Mouse (Mus musculus) lung, adult 2 months (tissue): ENCODE data around the gene Ddit4. TPM values are rescaled to one million over a fixed set of nuclear protein-coding genes. Genes with fewer than 3 reads are reported as not detected.
A peak's percentile ranks its signal among the peaks of the same experiment; 100 is the strongest.

Experiments used
- DNase-seq: peaks from one replicate; pipeline ENCODE4 v3.0.0; 2022
- H3K4me1 ChIP-seq: fragments of 200-500 bp; 2 replicates; pipeline ENCODE4 v1.6.1; 2011; ENCODE audit warnings: low read length; ENCODE audit not compliant: control insufficient read depth, insufficient read depth
- H3K4me3 ChIP-seq: fragments of 200-500 bp; replicated peaks from 2 replicates; pipeline ENCODE3; 2011; ENCODE audit warnings: low read depth, mild to moderate bottlenecking, control low read depth, low read length; ENCODE audit errors: extremely low read depth
- CTCF ChIP-seq: fragments of 200-500 bp; IDR thresholded peaks from 2 replicates; pipeline ENCODE4 v1.5.1; 2011; ENCODE audit warnings: mild to moderate bottlenecking, low read length, control low read depth; ENCODE audit not compliant: insufficient read depth
- POLR2A ChIP-seq: fragments of 200-500 bp; IDR thresholded peaks from 2 replicates; pipeline ENCODE4 v1.6.1; 2011; ENCODE audit warnings: low read depth, mild to moderate bottlenecking, control low read depth, low read length, borderline replicate concordance; ENCODE audit errors: extremely low read depth
- WGBS: fragments of 180-500 bp; shearing (Covaris S2); methylation state at CpG from one replicate; pipeline ENCODE4 v1.1.7; 2018; 5-methylcytosine and 5-hydroxymethylcytosine counted together
- polyA plus RNA-seq: library from polyadenylated mRNA; depleted of rRNA; stranded (reverse); fragments of >200 nt; gene quantifications from 2 replicates; pipeline ENCODE4 v1.2.3, GENCODE M21; 2012

Gene Ddit4
- polyA plus RNA-seq, 1 experiment: 32.6 TPM

DNA sequence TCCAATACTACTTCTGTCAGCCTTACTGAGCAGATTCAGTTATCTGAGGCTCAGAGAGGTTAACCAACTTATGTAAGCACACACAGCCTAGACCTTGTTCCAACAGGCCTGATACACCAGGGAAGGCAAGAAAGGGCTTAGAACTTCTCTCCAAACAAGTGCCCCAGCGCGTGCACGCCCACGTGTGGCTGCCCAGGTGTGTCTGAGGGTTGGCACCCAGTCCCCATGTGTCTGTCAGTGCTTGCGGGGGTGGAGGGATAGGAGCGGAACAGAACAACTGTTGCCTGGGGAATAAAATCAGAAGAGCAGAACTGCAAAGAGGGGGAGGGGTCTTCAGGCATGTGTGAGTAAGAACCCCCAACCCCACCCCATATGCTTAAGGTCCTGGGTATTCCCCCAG is 40.5 kb downstream of the Ddit4 start:
- H3K4me1 ChIP-seq: peaks cover 26% of the 10 kb centered on the region
- 41% methylated on average over 6 of the region's 6 CpGs for WGBS
- DNase-seq: no peak

GRCm38 (mm10) chr10:59909357-59909847 is 42.2 kb downstream of the Ddit4 start:
- no peak for DNase-seq
- no peak overlapping the region for H3K4me3 ChIP-seq
- no peak for TF ChIP-seq POLR2A
- 6% methylated on average over 14 of the region's 14 CpGs for WGBS
- peaks cover 21% of the 10 kb centered on the region for H3K4me1 ChIP-seq

More for the DNA sequence above, 40.5 kb downstream of the Ddit4 start:
- H3K4me3 ChIP-seq: no peak overlapping the region
- TF ChIP-seq POLR2A (no peak), CTCF (no peak)

DNA sequence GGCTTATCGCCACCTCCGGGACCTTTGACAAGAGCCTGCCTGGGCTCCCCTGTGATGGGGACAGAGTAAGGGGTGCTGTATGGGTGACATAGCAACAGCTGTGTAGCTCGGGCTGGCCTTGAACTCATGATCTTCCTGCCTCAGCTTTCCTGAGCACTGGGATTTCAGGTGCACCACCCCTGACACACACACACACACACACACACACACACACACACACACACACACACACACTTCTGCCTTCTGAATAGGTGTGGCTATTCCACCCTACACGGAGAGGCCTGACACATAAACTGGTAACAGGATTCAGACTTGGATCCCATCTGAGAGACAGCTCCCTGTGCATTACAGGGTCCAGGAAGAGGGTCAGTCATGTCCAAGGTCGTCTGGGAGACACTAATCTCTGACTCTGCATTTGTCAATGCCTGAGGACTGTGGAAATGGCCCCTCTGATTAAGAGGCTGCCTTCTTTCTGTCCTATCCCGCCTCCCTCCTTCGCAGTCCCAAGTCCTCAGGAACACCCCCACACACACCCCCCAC is 42.8 kb downstream of the Ddit4 start:
- Histone ChIP-seq H3K4me3 (no peak overlapping the region), H3K4me1 (peaks cover 21% of the 10 kb centered on the region)
- 49% methylated on average over 7 of the region's 7 CpGs for WGBS
- TF ChIP-seq CTCF (no peak), POLR2A (no peak)
- no peak for DNase-seq

DNA sequence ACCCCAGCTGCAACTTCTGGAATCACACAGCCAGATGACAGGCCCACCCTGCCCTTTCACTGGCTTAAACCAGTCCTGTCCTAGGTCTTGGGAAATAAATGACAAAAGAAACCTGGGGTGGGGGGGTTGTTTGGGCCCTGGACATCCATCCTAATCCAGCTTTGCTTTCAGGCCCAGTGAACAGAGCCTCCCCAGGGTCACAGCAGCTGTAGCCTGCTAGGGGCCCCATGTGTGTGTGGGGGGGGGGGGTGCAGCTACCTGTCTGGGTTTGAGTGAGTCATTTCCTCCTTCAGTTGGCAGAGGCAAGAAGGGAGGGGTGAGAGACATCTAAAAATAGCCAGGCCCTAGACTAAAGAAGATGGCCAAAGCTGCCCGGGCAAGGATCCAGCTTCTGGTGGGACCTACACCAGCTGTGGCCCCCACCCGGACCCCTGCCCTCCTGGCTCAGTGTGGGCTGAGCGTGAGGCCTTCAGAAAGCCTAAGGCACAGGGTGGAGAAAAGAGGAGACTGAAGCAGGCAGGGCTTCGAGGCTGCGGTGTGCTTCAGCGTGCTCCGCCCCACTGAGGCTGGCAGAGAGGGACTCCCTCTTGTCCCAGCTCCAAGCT is 43.8 kb downstream of the Ddit4 start:
- 7% methylated on average over 7 of the region's 7 CpGs for WGBS
- TF ChIP-seq POLR2A (0 out of 2 replicates have a peak, but pooled peaks have one; percentile 6), CTCF (no peak)
- H3K4me3 ChIP-seq: no peak overlapping the region
- no peak for DNase-seq
- peaks cover 29% of the 10 kb centered on the region for H3K4me1 ChIP-seq

DNA sequence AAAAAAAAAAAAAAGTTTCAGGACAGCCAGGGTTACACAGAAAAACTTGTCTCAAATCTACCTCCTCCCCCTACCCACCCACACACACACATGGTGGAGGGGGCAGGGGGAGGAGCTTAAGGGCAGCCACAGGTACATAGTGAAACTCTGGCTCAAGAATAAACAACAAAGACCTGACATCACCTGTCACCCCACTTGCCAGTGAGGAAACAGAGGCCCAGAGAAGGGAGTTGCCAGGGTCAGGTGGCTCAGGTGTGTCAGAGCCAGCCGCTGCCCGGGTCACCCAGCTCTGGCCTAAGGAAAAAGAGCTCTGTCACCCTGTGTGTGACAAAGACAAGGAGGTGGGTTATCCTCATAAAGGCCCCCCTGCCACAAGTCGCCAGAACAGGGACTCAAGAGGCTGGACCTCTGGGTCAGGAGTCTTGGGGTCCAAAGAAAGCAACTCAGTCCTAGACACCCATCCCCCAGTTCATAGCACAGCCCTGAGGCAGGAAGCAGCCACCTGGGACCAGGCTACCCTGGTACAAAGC is 44.5 kb downstream of the Ddit4 start:
- no peak for DNase-seq
- Histone ChIP-seq H3K4me3 (no peak overlapping the region), H3K4me1 (peaks cover 32% of the 10 kb centered on the region)
- no peak for TF ChIP-seq CTCF
- TF ChIP-seq POLR2A: no peak
- 61% methylated on average over 3 of the region's 3 CpGs for WGBS

- TF ChIP-seq POLR2A (0 out of 2 replicates have a peak, but pooled peaks have one; percentile 11), CTCF (no peak)
- DNase-seq: no peak
- Histone ChIP-seq H3K4me3 (no peak overlapping the region), H3K4me1 (peaks cover 31% of the 10 kb centered on the region)
- 40% methylated on average over 7 of the region's 7 CpGs for WGBS
These were observed 48.5 kb downstream of the Ddit4 start for GRCm38 (mm10) chr10:59903170-59903569.

DNA sequence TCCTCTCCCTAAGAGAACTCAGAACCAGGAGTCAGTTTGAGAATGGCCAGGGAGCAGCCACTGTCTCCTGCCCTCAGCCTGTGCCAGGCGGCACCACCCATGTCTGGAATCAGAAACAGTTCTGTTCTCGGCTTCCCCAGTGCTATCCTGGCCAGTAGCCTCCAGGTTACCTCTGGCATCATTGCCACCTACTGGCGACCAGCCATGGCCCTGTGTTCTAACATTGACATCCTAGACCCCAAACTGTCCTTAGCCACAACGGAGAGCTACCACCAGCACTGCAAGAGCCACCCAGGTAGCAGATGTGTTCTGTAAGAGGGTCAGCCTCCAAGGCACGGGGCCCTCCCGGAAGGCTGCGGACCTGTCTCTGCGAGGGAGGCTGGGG is 49.0 kb downstream of the Ddit4 start:
- WGBS: 54% methylated on average over 8 of the region's 8 CpGs
- DNase-seq: no peak
- Histone ChIP-seq H3K4me3 (no peak overlapping the region), H3K4me1 (peaks cover 25% of the 10 kb centered on the region)
- TF ChIP-seq CTCF (no peak), POLR2A (no peak)

DNA sequence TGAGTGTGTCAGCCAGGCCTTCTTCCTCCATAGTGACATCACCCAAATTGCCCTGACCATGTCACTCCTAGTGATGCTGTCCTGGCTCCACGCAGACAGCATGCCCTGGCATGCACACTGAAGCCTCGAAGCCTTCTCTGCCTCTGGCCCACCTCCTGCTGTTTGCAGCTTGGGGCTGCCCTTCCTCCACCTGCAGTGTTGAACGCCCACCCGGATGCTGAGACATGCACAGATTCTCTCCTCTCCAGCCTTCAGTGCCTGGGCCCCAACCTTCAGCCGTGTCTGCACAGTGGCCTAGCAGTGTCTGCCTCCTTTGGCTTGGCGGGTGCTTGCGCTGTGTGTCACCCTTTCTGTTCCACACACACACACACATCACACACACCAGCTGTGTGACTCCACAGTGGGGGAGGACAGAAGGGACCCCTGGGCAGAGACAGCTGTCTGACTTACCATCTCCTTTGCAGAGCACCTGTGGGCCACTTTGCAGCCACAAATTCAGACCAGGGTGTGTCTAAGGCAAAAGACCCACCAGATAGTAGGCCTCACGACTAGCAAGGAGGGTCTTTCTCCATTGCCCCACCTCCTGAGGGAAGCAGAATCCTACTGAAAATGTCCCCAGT is 49.5 kb downstream of the Ddit4 start:
- Histone ChIP-seq H3K4me3 (no peak overlapping the region), H3K4me1 (peaks cover 26% of the 10 kb centered on the region)
- WGBS: 81% methylated on average over 8 of the region's 8 CpGs
- TF ChIP-seq POLR2A (no peak), CTCF (no peak)
- no peak for DNase-seq

GRCm38 (mm10) chr10:59901463-59901862 is 50.2 kb downstream of the Ddit4 start:
- 87% methylated on average over 1 of the region's 1 CpGs for WGBS
- no peak for TF ChIP-seq CTCF
- no peak for TF ChIP-seq POLR2A
- DNase-seq: no peak
- Histone ChIP-seq H3K4me3 (no peak overlapping the region), H3K4me1 (peaks cover 28% of the 10 kb centered on the region)

GRCm38 (mm10) chr10:59900939-59901338 is 50.7 kb downstream of the Ddit4 start:
- 37% methylated on average over 4 of the region's 4 CpGs for WGBS
- no peak for TF ChIP-seq CTCF
- no peak for TF ChIP-seq POLR2A
- no peak for DNase-seq
- Histone ChIP-seq H3K4me1 (peaks cover 28% of the 10 kb centered on the region), H3K4me3 (no peak overlapping the region)
